9 mouse cellular contexts compared by ENCODE assay signal in the genomic region with DNA sequence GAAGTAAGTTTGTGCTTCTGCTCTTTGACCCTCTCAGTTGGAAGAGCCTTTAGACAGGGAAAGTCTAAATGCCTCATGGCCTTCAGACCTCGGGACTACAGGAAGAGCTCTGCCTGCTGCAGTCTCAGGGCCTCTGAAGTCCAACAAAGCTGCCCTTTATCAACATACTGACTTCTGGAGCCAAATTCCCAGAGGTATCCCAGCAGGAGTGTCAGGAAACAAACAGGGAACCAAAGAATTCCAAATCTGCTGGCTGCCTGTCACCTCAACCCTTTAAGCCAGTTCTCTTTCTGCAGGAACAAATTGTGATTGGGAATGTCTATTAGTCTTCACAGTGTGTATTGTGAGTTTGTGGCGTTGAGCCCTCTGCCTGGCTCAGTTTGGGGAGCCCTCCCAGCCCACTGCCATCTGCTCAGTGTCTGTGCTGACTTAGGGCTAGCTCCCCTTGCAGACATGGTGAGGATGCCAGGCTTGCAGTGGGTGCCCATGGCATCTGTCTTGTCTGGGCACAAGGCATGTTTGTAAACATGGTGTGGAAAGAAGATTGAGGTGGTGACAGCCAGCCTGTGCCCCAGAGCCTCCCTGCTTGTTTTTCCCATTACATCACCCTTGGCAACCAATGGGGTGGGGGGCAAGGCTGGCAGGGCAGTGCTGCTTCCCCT.
DNase-seq lines count a peak whose midpoint lies in the region; ATAC-seq and TF ChIP-seq lines count a peak whose summit lies in the region.
"Had no signal": no experiment of that assay in that cellular context is flagged by ENCODE, and none has a peak within 500 bp of the region (broad histone marks: within the 10 kb centered on the region; RNA-seq: fewer than 3 reads in every experiment).

No protein-coding gene starts in this region.

- H3K9me3 ChIP-seq in intestine, embryonic 14.5 days (ENCODE audit: control insufficient read depth, low read length): no peaks in the 10 kb centered on the region
- H3K9me3 ChIP-seq in intestine, postnatal 0 days (ENCODE audit: control insufficient read depth): no peaks in the 10 kb centered on the region
- H3K9me3 ChIP-seq in heart, embryonic 13.5 days: peaks cover 8% of the 10 kb centered on the region; the same call in 1 of the 2 replicates
- no peaks in the 10 kb centered on the region for H3K9me3 ChIP-seq in liver, embryonic 16.5 days (replicated peaks; ENCODE audit: control insufficient read depth, low read length)

- no peaks in the 10 kb centered on the region for H3K27me3 ChIP-seq in intestine, embryonic 14.5 days (replicated peaks; ENCODE audit: control insufficient read depth, insufficient read depth, low read length)
- no peaks in the 10 kb centered on the region for H3K27me3 ChIP-seq in intestine, postnatal 0 days (replicated peaks; ENCODE audit: control insufficient read depth, insufficient read depth, low read length)
- H3K27me3 ChIP-seq in heart, embryonic 13.5 days (replicated peaks): no peaks in the 10 kb centered on the region
- no peaks in the 10 kb centered on the region for H3K27me3 ChIP-seq in liver, embryonic 16.5 days (ENCODE audit: control insufficient read depth, insufficient read depth, low read depth, low read length)
- H3K27me3 ChIP-seq: midbrain, embryonic 12.5 days had no signal

- H3K36me3 ChIP-seq in intestine, embryonic 14.5 days (ENCODE audit: control insufficient read depth, insufficient read depth, low read length): no peaks in the 10 kb centered on the region
- H3K36me3 ChIP-seq in intestine, postnatal 0 days (ENCODE audit: control insufficient read depth, insufficient read depth): no peaks in the 10 kb centered on the region
- H3K36me3 ChIP-seq in heart, embryonic 13.5 days: no peaks in the 10 kb centered on the region
- H3K36me3 ChIP-seq in liver, embryonic 16.5 days (ENCODE audit: control insufficient read depth, insufficient read depth): no peaks in the 10 kb centered on the region
- H3K36me3 ChIP-seq: midbrain, embryonic 12.5 days had no signal

- no peak for DNase-seq in intestine, embryonic 14.5 days (ENCODE audit: low spot score)
- DNase-seq in cerebellum, adult 11-12 months: peak; percentile 37
- no peak for DNase-seq in frontal cortex, postnatal 36 days (ENCODE audit: low spot score in 2 of 2)
- no peak for DNase-seq in kidney, postnatal 10 days

- H3K4me2 ChIP-seq in intestine, embryonic 14.5 days (ENCODE audit: low read length): no peak overlapping the region
- no peak overlapping the region for H3K4me2 ChIP-seq in intestine, postnatal 0 days (replicated peaks; ENCODE audit: low read depth)
- H3K4me2 ChIP-seq in heart, embryonic 13.5 days: no peak overlapping the region
- H3K4me2 ChIP-seq in liver, embryonic 16.5 days (ENCODE audit: low read depth, low read length): no peak overlapping the region
- H3K4me2 ChIP-seq: midbrain, embryonic 12.5 days had no signal

- H3K27ac ChIP-seq in intestine, embryonic 14.5 days (ENCODE audit: low read depth): 0 out of 2 replicates have a peak overlapping the region, but pooled peaks have one; percentile 11
- no peak overlapping the region for H3K27ac ChIP-seq in intestine, postnatal 0 days (ENCODE audit: low read depth, low read length)
- peak overlapping the region; percentile 78 for H3K27ac ChIP-seq in heart, embryonic 13.5 days (replicated peaks)
- H3K27ac ChIP-seq in liver, embryonic 16.5 days (ENCODE audit: low read length): 0 out of 2 replicates have a peak overlapping the region, but pooled peaks have one; percentile 7
- H3K27ac ChIP-seq: midbrain, embryonic 12.5 days had no signal

- no peak for ATAC-seq in intestine, embryonic 14.5 days (replicated peaks; ENCODE audit: low FRiP score, low TSS enrichment, low read depth)
- no peak for ATAC-seq in intestine, postnatal 0 days
- no peak for ATAC-seq in heart, embryonic 13.5 days (ENCODE audit: extremely low read depth, insufficient number of reproducible peaks, low FRiP score, low TSS enrichment)
- ATAC-seq in liver, embryonic 16.5 days (ENCODE audit: low read depth): no peak
- ATAC-seq in CD4-positive, CD25-positive, alpha-beta regulatory T cell, adult 4 months: no peak

- TF ChIP-seq CTCF in intestine, postnatal 0 days (IDR thresholded peaks at IDR 0.05; ENCODE audit: low read depth): no peak

- no peak overlapping the region for H3K9ac ChIP-seq in intestine, embryonic 14.5 days (ENCODE audit: low read length)
- H3K9ac ChIP-seq in intestine, postnatal 0 days (ENCODE audit: low read depth, low read length): no peak overlapping the region
- H3K9ac ChIP-seq in heart, embryonic 13.5 days: no peak overlapping the region
- no peak overlapping the region for H3K9ac ChIP-seq in liver, embryonic 16.5 days (ENCODE audit: low read depth, low read length)
- H3K9ac ChIP-seq: midbrain, embryonic 12.5 days had no signal

- peaks cover 10% of the 10 kb centered on the region; the same call in 1 of the 2 replicates for H3K4me1 ChIP-seq in intestine, embryonic 14.5 days (replicated peaks; ENCODE audit: control insufficient read depth, insufficient read depth, low read length)
- no peaks in the 10 kb centered on the region for H3K4me1 ChIP-seq in intestine, postnatal 0 days (replicated peaks; ENCODE audit: control insufficient read depth, insufficient read depth, low read length)
- peaks cover 18% of the 10 kb centered on the region for H3K4me1 ChIP-seq in heart, embryonic 13.5 days
- no peaks in the 10 kb centered on the region for H3K4me1 ChIP-seq in liver, embryonic 16.5 days (ENCODE audit: control insufficient read depth, low read depth, low read length)

- 25% methylated on average over 2 of the region's 2 CpGs for WGBS in intestine, embryonic 14.5 days
- 14% methylated on average over 2 of the region's 2 CpGs for WGBS in intestine, postnatal 0 days
- WGBS in heart, embryonic 13.5 days: 5% methylated on average over 2 of the region's 2 CpGs
- 35% methylated on average over 2 of the region's 2 CpGs for WGBS in liver, embryonic 16.5 days (ENCODE audit: insufficient replicate concordance)

- H3K4me3 ChIP-seq in intestine, embryonic 14.5 days (ENCODE audit: low read depth, low read length): no peak overlapping the region
- no peak overlapping the region for H3K4me3 ChIP-seq in intestine, postnatal 0 days (ENCODE audit: low read depth, low read length)
- no peak overlapping the region for H3K4me3 ChIP-seq in heart, embryonic 13.5 days
- H3K4me3 ChIP-seq in liver, embryonic 16.5 days (ENCODE audit: low read depth, low read length): no peak overlapping the region
- H3K4me3 ChIP-seq: midbrain, embryonic 12.5 days had no signal
